Mouse (Mus musculus) bone marrow, adult 2 months (tissue): ENCODE measurements around the gene Icmt. TPM values are rescaled to one million over a fixed set of nuclear protein-coding genes. Genes with fewer than 3 reads are reported as not detected.

ENCODE experiments used
- H3K27ac ChIP-seq: fragments of 200-500 bp; 2 replicates; pipeline ENCODE4 v1.5.1; 2012; ENCODE audit warnings: low read depth, mild to moderate bottlenecking, control low read depth, inconsistent platforms, low read length; ENCODE audit not compliant: control insufficient read depth, poor library complexity, insufficient read depth
- H3K4me1 ChIP-seq: fragments of 200-500 bp; 2 replicates; pipeline ENCODE4 v1.6.1; 2011; ENCODE audit warnings: low read length; ENCODE audit not compliant: control insufficient read depth, insufficient read depth
- H3K4me3 ChIP-seq: fragments of 200-500 bp; replicated peaks from 2 replicates; pipeline ENCODE3; 2011; ENCODE audit warnings: mild to moderate bottlenecking, low read depth, low read length, control low read depth; ENCODE audit not compliant: control insufficient read depth
- CTCF ChIP-seq: fragments of 200-500 bp; IDR thresholded peaks from 2 replicates; pipeline ENCODE4 v1.5.1; 2011; ENCODE audit warnings: low read length, control low read depth; ENCODE audit not compliant: control insufficient read depth, insufficient read depth
- POLR2A ChIP-seq: fragments of 200-500 bp; IDR thresholded peaks from 2 replicates; pipeline ENCODE4 v1.6.1; 2011; ENCODE audit warnings: low read depth, mild to moderate bottlenecking, control low read depth, low read length, borderline replicate concordance; ENCODE audit not compliant: control insufficient read depth
- WGBS: fragments of 180-500 bp; shearing (Covaris S2); methylation state at CpG from one replicate; pipeline ENCODE4 v1.1.7; 2018; 5-methylcytosine and 5-hydroxymethylcytosine counted together
- polyA plus RNA-seq: library from polyadenylated mRNA; stranded (reverse); fragments of >200 nt; gene quantifications from 2 replicates; pipeline ENCODE4 v1.2.4, GENCODE M21; 2011; ENCODE audit warnings: low replicate concordance; ENCODE audit not compliant: missing spikeins, insufficient read depth, insufficient read length

The Icmt gene
- polyA plus RNA-seq, 1 experiment = 5.0 TPM

GRCm38 (mm10) chr4:152303172-152303571, 6.1 kb downstream of the Icmt start:
- Histone ChIP-seq H3K27ac (no peak overlapping the region), H3K4me1 (no peaks in the 10 kb centered on the region; the same call in 1 of the 2 replicates), H3K4me3 (no peak overlapping the region)
- 94% methylated on average over 10 of the region's 10 CpGs for WGBS
- TF ChIP-seq POLR2A (no peak), CTCF (no peak)

- no peaks in the 10 kb centered on the region; the same call in 1 of the 2 replicates for H3K4me1 ChIP-seq
- H3K27ac ChIP-seq = no peak overlapping the region
- no peak for TF ChIP-seq POLR2A
- no peak for TF ChIP-seq CTCF
- 91% methylated on average over 6 of the region's 6 CpGs for WGBS
- no peak overlapping the region for H3K4me3 ChIP-seq
Observed at GRCm38 (mm10) chr4:152304685-152305084, 7.7 kb downstream of the Icmt start.

GRCm38 (mm10) chr4:152305991-152306390, 9.0 kb downstream of the Icmt start:
- WGBS = 82% methylated on average over 6 of the region's 6 CpGs
- no peak overlapping the region for H3K4me3 ChIP-seq
- no peak overlapping the region for H3K27ac ChIP-seq
- TF ChIP-seq POLR2A (no peak), CTCF (no peak)
- H3K4me1 ChIP-seq = no peaks in the 10 kb centered on the region; the same call in 1 of the 2 replicates

- no peak for TF ChIP-seq POLR2A
- TF ChIP-seq CTCF = no peak
- Histone ChIP-seq H3K4me1 (no peaks in the 10 kb centered on the region; the same call in 1 of the 2 replicates), H3K27ac (no peak overlapping the region), H3K4me3 (no peak overlapping the region)
- 87% methylated on average over 9 of the region's 9 CpGs for WGBS
Observed at GRCm38 (mm10) chr4:152307542-152307941, 10.5 kb downstream of the Icmt start.

- no peak overlapping the region for H3K27ac ChIP-seq
- TF ChIP-seq POLR2A = no peak
- no peak for TF ChIP-seq CTCF
- H3K4me1 ChIP-seq = no peaks in the 10 kb centered on the region
- no peak overlapping the region for H3K4me3 ChIP-seq
- 15% methylated on average over 14 of the region's 14 CpGs for WGBS
Observed at GRCm38 (mm10) chr4:152312186-152312585, 15.2 kb downstream of the Icmt start.

- under 1% methylated on average over 29 of the region's 29 CpGs for WGBS
Observed at GRCm38 (mm10) chr4:152313211-152313632, 16.2 kb downstream of the Icmt start.

GRCm38 (mm10) chr4:152313934-152314333, 16.9 kb downstream of the Icmt start:
- TF ChIP-seq CTCF (no peak), POLR2A (no peak)
- Histone ChIP-seq H3K4me1 (no peaks in the 10 kb centered on the region), H3K27ac (no peak overlapping the region), H3K4me3 (no peak overlapping the region)

More at GRCm38 (mm10) chr4:152313211-152313632, 16.2 kb downstream of the Icmt start:
- Histone ChIP-seq H3K4me3 (no peak overlapping the region), H3K4me1 (no peaks in the 10 kb centered on the region), H3K27ac (no peak overlapping the region)
- no peak for TF ChIP-seq CTCF
- TF ChIP-seq POLR2A = no peak

- Histone ChIP-seq H3K4me1 (no peaks in the 10 kb centered on the region), H3K4me3 (no peak overlapping the region), H3K27ac (no peak overlapping the region; the same call in 1 of the 2 replicates)
- WGBS = 3% methylated on average over 43 of the region's 43 CpGs
- TF ChIP-seq POLR2A = no peak
- no peak for TF ChIP-seq CTCF
Observed at GRCm38 (mm10) chr4:152315498-152316213, 18.6 kb downstream of the Icmt start.

- 86% methylated on average over 6 of the region's 6 CpGs for WGBS
- H3K4me1 ChIP-seq = no peaks in the 10 kb centered on the region
- no peak for TF ChIP-seq POLR2A
- TF ChIP-seq CTCF = no peak
- H3K4me3 ChIP-seq = no peak overlapping the region
- no peak overlapping the region for H3K27ac ChIP-seq
Observed at GRCm38 (mm10) chr4:152317631-152318033, 20.6 kb downstream of the Icmt start.
